Mouse (Mus musculus) liver, adult 2 months (tissue): ENCODE measurements around the gene Iqcn. TPM values are rescaled to one million over a fixed set of nuclear protein-coding genes. Genes with fewer than 3 reads are reported as not detected.

ENCODE experiments used
- DNase-seq: peaks from one replicate; pipeline ENCODE4 v3.0.0-alpha.2; 2011; ENCODE audit warnings: low read depth, low spot score; ENCODE audit errors: extremely low read depth
- H3K27ac ChIP-seq: fragments of 200-500 bp; replicated peaks from 2 replicates; pipeline ENCODE4 v1.5.1; 2012; ENCODE audit warnings: low read depth, mild to moderate bottlenecking, control low read depth, inconsistent platforms, low read length; ENCODE audit not compliant: insufficient read depth
- H3K27me3 ChIP-seq: fragments of 200-500 bp; 2 replicates; pipeline ENCODE4 v1.6.1; 2012; ENCODE audit warnings: mild to moderate bottlenecking, moderate library complexity, low read length, inconsistent platforms; ENCODE audit not compliant: control insufficient read depth, insufficient read depth
- H3K36me3 ChIP-seq: fragments of 200-500 bp; 2 replicates; pipeline ENCODE4 v1.6.1; 2012; ENCODE audit warnings: low read length, inconsistent platforms; ENCODE audit not compliant: control insufficient read depth, insufficient read depth
- H3K4me1 ChIP-seq: fragments of 200-500 bp; 2 replicates; pipeline ENCODE4 v1.6.1; 2011; ENCODE audit warnings: low read length; ENCODE audit not compliant: control insufficient read depth, insufficient read depth
- H3K4me3 ChIP-seq: fragments of 200-500 bp; 2 replicates; pipeline ENCODE4 v1.5.1; 2011; ENCODE audit warnings: low read depth, mild to moderate bottlenecking, control low read depth, low read length, moderate library complexity; ENCODE audit not compliant: insufficient read depth
- H3K79me2 ChIP-seq: fragments of 200-500 bp; 2 replicates; pipeline ENCODE4 v1.6.1; 2012; ENCODE audit warnings: inconsistent platforms, mild to moderate bottlenecking, low read length, moderate library complexity; ENCODE audit not compliant: control insufficient read depth, insufficient read depth
- H3K9ac ChIP-seq: fragments of 200-500 bp; 2 replicates; pipeline ENCODE4 v1.6.1; 2012; ENCODE audit warnings: low read depth, mild to moderate bottlenecking, control low read depth, inconsistent platforms, low read length
- CTCF ChIP-seq: fragments of 200-500 bp; IDR thresholded peaks from 2 replicates; pipeline ENCODE4 v1.5.1; 2011; ENCODE audit warnings: low read depth, low read length, control low read depth
- POLR2A ChIP-seq: fragments of 200-500 bp; IDR thresholded peaks from 2 replicates; pipeline ENCODE4 v1.6.1; 2011; ENCODE audit warnings: low read length, control low read depth; ENCODE audit not compliant: insufficient read depth; ENCODE audit errors: extremely low read depth
- WGBS: fragments of 180-500 bp; shearing (Covaris S2); methylation state at CpG from one replicate; pipeline ENCODE4 v1.1.7; 2018; 5-methylcytosine and 5-hydroxymethylcytosine counted together
- polyA plus RNA-seq: library from polyadenylated mRNA; depleted of rRNA; stranded (reverse); fragments of >200 nt; gene quantifications from 2 replicates; pipeline ENCODE4 v1.2.3, GENCODE M21; 2012
- total RNA-seq: library from RNA; depleted of rRNA; stranded (reverse); fragments of >200 nt; gene quantifications from 2 replicates; pipeline ENCODE4 v1.2.3, GENCODE M21; 2014

Gene Iqcn
- total and polyA plus RNA-seq, 2 experiments = not detected

- 48% methylated on average over 1 of the region's 1 CpGs for WGBS
Measured at GRCm38 (mm10) chr8:70762118-70762517, 58.9 kb downstream of the Iqcn start.

GRCm38 (mm10) chr8:70763354-70763753, 60.1 kb downstream of the Iqcn start:
- DNase-seq = no peak
- WGBS = 1% methylated on average over 3 of the region's 3 CpGs

More at GRCm38 (mm10) chr8:70762118-70762517, 58.9 kb downstream of the Iqcn start:
- Histone ChIP-seq H3K36me3 (no peaks in the 10 kb centered on the region), H3K27me3 (no peaks in the 10 kb centered on the region), H3K79me2 (no peaks in the 10 kb centered on the region), H3K4me1 (peaks cover 13% of the 10 kb centered on the region), H3K27ac (no peak overlapping the region), H3K9ac (no peak overlapping the region), H3K4me3 (no peak overlapping the region)
- TF ChIP-seq CTCF (no peak), POLR2A (no peak)
- no peak for DNase-seq

DNA sequence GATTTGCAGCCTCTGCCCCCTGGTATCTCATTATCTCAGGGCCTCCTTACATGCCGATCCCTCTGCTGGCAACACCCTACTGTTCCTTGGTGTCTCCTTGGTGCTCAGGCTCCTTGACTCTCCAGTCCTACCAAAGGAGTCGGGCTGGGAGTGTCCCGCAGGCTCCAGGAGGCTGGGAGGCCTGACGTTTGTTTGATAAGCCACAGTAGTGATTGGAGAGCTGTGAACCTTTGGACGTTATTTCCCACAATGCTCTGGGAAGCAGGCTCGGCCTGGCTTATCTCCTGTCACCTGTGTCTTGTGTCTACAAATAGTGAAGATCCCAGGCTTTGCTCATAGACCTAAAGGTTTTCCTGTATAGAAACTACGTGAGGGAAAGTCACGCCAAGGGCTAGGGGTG, 60.8 kb downstream of the Iqcn start:
- peak overlapping the region; percentile 36 for H3K27ac ChIP-seq
- peak; percentile 86 for DNase-seq
- TF ChIP-seq CTCF (no peak), POLR2A (0 out of 2 replicates have a peak, but pooled peaks have one; percentile 15)
- no peaks in the 10 kb centered on the region for H3K27me3 ChIP-seq
- peaks cover 16% of the 10 kb centered on the region for H3K4me1 ChIP-seq
- H3K4me3 ChIP-seq = peak overlapping the region; percentile 10; the same call in 1 of the 2 replicates
- WGBS = 31% methylated on average over 8 of the region's 8 CpGs
- no peaks in the 10 kb centered on the region for H3K36me3 ChIP-seq
- no peaks in the 10 kb centered on the region for H3K79me2 ChIP-seq
- peak overlapping the region; percentile 56 for H3K9ac ChIP-seq

More at GRCm38 (mm10) chr8:70763354-70763753, 60.1 kb downstream of the Iqcn start:
- Histone ChIP-seq H3K27me3 (no peaks in the 10 kb centered on the region), H3K79me2 (no peaks in the 10 kb centered on the region), H3K4me3 (no peak overlapping the region), H3K9ac (no peak overlapping the region), H3K36me3 (no peaks in the 10 kb centered on the region), H3K27ac (peak overlapping the region; percentile 36), H3K4me1 (peaks cover 18% of the 10 kb centered on the region)
- TF ChIP-seq CTCF (peak; percentile 88), POLR2A (no peak)

DNA sequence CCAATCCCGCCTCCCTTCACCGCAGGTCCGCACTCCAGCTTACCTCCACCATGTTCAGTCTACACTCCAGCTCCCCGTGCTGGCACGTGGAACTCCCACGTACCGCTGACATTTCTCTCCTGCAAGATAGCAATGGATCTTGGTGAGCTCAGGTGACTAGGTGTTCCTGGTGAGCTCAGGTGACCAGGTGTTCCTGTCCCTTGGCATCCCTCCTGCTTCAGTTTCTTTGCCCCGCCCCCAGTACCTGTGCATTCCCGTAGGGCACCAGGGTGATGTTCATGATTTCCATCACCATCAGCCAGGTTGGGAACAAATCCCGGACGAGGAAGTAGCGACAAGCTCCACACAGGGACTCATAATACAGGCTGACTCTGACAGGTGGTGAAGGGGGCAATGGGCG, 61.4 kb downstream of the Iqcn start:
- Histone ChIP-seq H3K27me3 (no peaks in the 10 kb centered on the region), H3K4me3 (no peak overlapping the region), H3K36me3 (no peaks in the 10 kb centered on the region), H3K27ac (no peak overlapping the region), H3K9ac (no peak overlapping the region), H3K4me1 (peaks cover 16% of the 10 kb centered on the region), H3K79me2 (no peaks in the 10 kb centered on the region)
- TF ChIP-seq CTCF (no peak), POLR2A (no peak)
- WGBS = 94% methylated on average over 13 of the region's 13 CpGs
- no peak for DNase-seq

DNA sequence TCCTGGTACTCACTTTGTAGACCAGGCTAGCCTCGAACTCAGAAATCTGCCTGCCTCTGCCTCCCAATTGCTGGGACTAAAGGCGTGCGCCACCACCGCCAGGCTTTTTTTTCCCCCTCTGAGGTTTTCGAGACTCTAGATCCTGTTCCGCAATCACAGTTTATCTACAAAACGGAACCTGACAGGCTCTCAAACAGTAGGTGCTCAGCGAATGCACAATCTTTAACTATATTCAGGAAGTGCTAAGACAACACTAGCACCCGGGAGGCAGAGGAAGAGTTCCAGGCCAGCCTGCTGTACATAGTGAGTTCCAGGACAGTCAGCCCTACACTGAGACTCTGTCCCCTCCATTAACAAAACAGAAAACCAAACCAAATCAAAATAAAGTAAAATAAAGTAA, 62.1 kb downstream of the Iqcn start:
- no peak overlapping the region for H3K9ac ChIP-seq
- no peaks in the 10 kb centered on the region for H3K79me2 ChIP-seq
- H3K27me3 ChIP-seq = no peaks in the 10 kb centered on the region
- TF ChIP-seq POLR2A (no peak), CTCF (no peak)
- no peaks in the 10 kb centered on the region for H3K36me3 ChIP-seq
- WGBS = 65% methylated on average over 9 of the region's 9 CpGs
- H3K4me1 ChIP-seq = peaks cover 12% of the 10 kb centered on the region; the same call in 1 of the 2 replicates
- no peak overlapping the region for H3K4me3 ChIP-seq
- no peak overlapping the region for H3K27ac ChIP-seq
- no peak for DNase-seq

GRCm38 (mm10) chr8:70765838-70766570, 62.7 kb downstream of the Iqcn start:
- Histone ChIP-seq H3K4me1 (peaks cover 12% of the 10 kb centered on the region; the same call in 1 of the 2 replicates), H3K36me3 (no peaks in the 10 kb centered on the region), H3K79me2 (no peaks in the 10 kb centered on the region), H3K27ac (peak overlapping the region; percentile 24), H3K4me3 (peak overlapping the region; percentile 61), H3K9ac (peak overlapping the region; percentile 64), H3K27me3 (no peaks in the 10 kb centered on the region)
- WGBS = 20% methylated on average over 34 of the region's 34 CpGs
- TF ChIP-seq POLR2A (no peak), CTCF (no peak)
- DNase-seq = no peak
